Mouse (Mus musculus) 3T3-L1 (cell line): Measurements from ENCODE around the gene 6030468B19Rik.
"Not testable (repeated sequence)": the region's sequence is repeated elsewhere in the genome, so short reads cannot be mapped to it uniquely, and the experiment has no call there.

Experiments used
- DNase-seq: peaks from one replicate; pipeline ENCODE4 v3.0.0-alpha.2; 2015; ENCODE audit warnings: low read depth, low spot score

Gene 6030468B19Rik

GRCm38 (mm10) chr11:117801650-117802049 is 4.2 kb downstream of the 6030468B19Rik start:
- DNase-seq: no peak

- no peak for DNase-seq
Measured at GRCm38 (mm10) chr11:117803166-117803688, 5.8 kb downstream of the 6030468B19Rik start.

- no peak for DNase-seq
Measured at GRCm38 (mm10) chr11:117806781-117807180, 9.3 kb downstream of the 6030468B19Rik start.

GRCm38 (mm10) chr11:117809407-117810311 is 12.2 kb downstream of the 6030468B19Rik start, which contains the start of the genes Gm20708 and Syngr2:
Gene Gm20708 (plus strand): TSS chr11:117809668.
Gene Syngr2 (plus strand): TSS chr11:117809668.
- DNase-seq: peak; percentile 63

GRCm38 (mm10) chr11:117810401-117811046 is 13.1 kb downstream of the 6030468B19Rik start:
- peak; percentile 98 for DNase-seq

GRCm38 (mm10) chr11:117813867-117814266 is 16.4 kb downstream of the 6030468B19Rik start:
- no peak for DNase-seq

GRCm38 (mm10) chr11:117814704-117815366 is 17.4 kb downstream of the 6030468B19Rik start:
- DNase-seq: no peak

- not testable (repeated sequence) for DNase-seq
Measured at GRCm38 (mm10) chr11:117815850-117816249, 18.4 kb downstream of the 6030468B19Rik start.

- no peak for DNase-seq
Measured at GRCm38 (mm10) chr11:117816389-117816996, 19.0 kb downstream of the 6030468B19Rik start.

- no peak for DNase-seq
Measured at GRCm38 (mm10) chr11:117819095-117819494, 21.6 kb downstream of the 6030468B19Rik start.

- no peak for DNase-seq
Measured at GRCm38 (mm10) chr11:117820173-117820572, 22.7 kb downstream of the 6030468B19Rik start.

GRCm38 (mm10) chr11:117821868-117822267 is 24.4 kb downstream of the 6030468B19Rik start:
- no peak for DNase-seq

- peak; percentile 98 for DNase-seq
Measured at GRCm38 (mm10) chr11:117822728-117823241, 25.3 kb downstream of the 6030468B19Rik start.

- DNase-seq: peak; percentile 23
Measured at GRCm38 (mm10) chr11:117823411-117823810, 26.0 kb downstream of the 6030468B19Rik start.

- DNase-seq: peak; percentile 94
Measured at GRCm38 (mm10) chr11:117824060-117824969, 26.9 kb downstream of the 6030468B19Rik start.

GRCm38 (mm10) chr11:117825333-117826101 is 28.1 kb downstream of the 6030468B19Rik start, which contains the start of the genes Afmid and Tk1:
Gene Afmid (plus strand): TSS chr11:117825924.
Gene Tk1 (minus strand): TSS chr11:117826092.
- peak; percentile 97 for DNase-seq

- peak; percentile 85 for DNase-seq
Measured at GRCm38 (mm10) chr11:117826164-117826563, 28.7 kb downstream of the 6030468B19Rik start.

- no peak for DNase-seq
Measured at GRCm38 (mm10) chr11:117826916-117827315, 29.5 kb downstream of the 6030468B19Rik start.

GRCm38 (mm10) chr11:117827386-117827785 is 29.9 kb downstream of the 6030468B19Rik start:
- no peak for DNase-seq
